Mouse (Mus musculus): Measurements from ENCODE around the gene A130010J15Rik.

DNA sequence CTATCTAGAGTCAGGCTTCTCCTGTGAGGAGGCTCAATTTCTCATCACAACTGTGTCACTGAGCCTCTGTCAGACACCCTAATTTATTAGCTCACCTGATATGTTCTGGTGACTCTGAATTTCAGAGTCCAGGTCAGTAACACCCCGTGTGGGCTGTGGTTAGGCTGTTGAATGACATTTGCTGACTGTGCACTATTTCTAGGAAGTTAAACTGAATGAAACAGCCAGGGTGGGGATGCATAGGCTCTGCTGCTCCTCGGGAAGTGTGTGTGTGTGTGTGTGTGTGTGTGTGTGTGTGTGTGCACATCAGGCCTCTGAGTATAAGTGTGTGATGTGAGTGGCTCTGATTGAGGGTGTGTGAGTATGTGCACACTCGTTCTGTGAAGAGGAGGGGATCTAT, 29.2 kb upstream of the A130010J15Rik start:
- no peak for TF ChIP-seq EP300 (IDR thresholded peaks at IDR 0.05; ENCODE audit: insufficient read depth, low read depth, low read length)
- TF ChIP-seq POLR2A (IDR thresholded peaks at IDR 0.05; ENCODE audit: insufficient read depth, low read length), result no peak
- no peak for TF ChIP-seq CTCF (IDR thresholded peaks at IDR 0.05; ENCODE audit: low read depth, low read length)
